Mouse (Mus musculus) E14TG2a.4 (cell line): Measurements from ENCODE around the gene Map2k6.

Source experiments
- CTCF ChIP-seq: conservative IDR thresholded peaks from 2 replicates; pipeline ENCODE4 v1.5.1; 2014; ENCODE audit warnings: low read length
- NANOG ChIP-seq: IDR thresholded peaks from 2 replicates; pipeline ENCODE4 v1.6.1; 2014; ENCODE audit warnings: borderline replicate concordance, low read length, mixed read lengths

GRCm38 (mm10) chr11:110482176-110482575 lies 83.3 kb downstream of the Map2k6 start:
- TF ChIP-seq CTCF = no peak
- no peak for TF ChIP-seq NANOG
